Mouse (Mus musculus): ENCODE data around the gene 4932438H23Rik. TPM values are rescaled to one million over a fixed set of nuclear protein-coding genes. Genes with fewer than 3 reads are reported as not detected.
A peak's percentile ranks its signal among the peaks of the same experiment; 100 is the strongest.

The 4932438H23Rik gene
- polyA plus RNA-seq (2016; fragmentation: Nextera tagmentation; extraction: Ambion mirVana) = 0.11 and 0.27 TPM in 2 replicates

- WGBS = 90% methylated on average over 8 of the region's 8 CpGs
Observed at GRCm38 (mm10) chr16:91095022-91095421, at the start of gene 4932438H23Rik. TSS of gene 4932438H23Rik (minus strand) at chr16:91095122.

DNA sequence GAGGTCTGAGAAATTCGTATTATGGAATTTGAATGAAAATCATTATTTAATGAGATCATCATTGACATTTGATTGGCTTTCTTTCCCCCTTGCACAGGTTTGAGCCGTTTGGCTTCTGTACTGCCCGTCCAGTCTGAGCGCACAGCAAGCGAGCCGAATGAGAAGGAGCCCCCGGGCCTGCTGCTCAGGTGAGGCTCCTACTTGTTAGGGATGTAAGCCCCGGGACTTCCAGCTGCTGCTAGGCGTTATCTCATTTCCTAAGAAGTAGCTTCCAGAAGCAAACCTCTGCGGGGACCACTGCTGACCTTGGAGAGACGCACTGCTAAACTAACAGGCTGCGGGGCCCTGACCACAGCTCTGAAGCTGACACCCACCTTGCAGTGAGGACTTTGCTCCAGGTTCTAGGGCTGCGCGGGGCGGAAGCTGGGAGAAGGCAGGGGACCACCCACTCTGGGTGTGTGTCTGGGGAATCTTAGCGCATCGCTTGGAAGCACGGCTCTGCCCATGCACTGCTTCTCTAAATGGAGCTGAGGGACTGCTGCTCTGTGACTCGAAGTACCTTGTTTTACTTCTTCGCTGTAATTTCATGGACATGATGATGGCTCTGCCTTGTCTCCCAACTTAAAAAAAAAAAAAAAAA lies 46.2 kb upstream of the 4932438H23Rik start:
- 24% methylated on average over 20 of the region's 20 CpGs for WGBS
- Histone ChIP-seq H3K27me3 (ENCODE audit: insufficient read depth, poor library complexity, severe bottlenecking) (peaks cover 83% of the 10 kb centered on the region), H3K4me3 (no peak overlapping the region), H3K9me3 (peaks cover 24% of the 10 kb centered on the region), H3K27ac (no peak overlapping the region; the same call in 1 of the 2 replicates), H3K36me3 (no peaks in the 10 kb centered on the region), H3K4me1 (replicated peaks) (peaks cover 20% of the 10 kb centered on the region)
- DNase-seq (ENCODE audit: low spot score) = peak; percentile 21

More at GRCm38 (mm10) chr16:91095022-91095421, at the start of gene 4932438H23Rik:
- H3K36me3 ChIP-seq = no peaks in the 10 kb centered on the region
- H3K4me3 ChIP-seq = no peak within 1 kb of the TSS
- no peak within 1 kb of the TSS for H3K27ac ChIP-seq
- H3K9me3 ChIP-seq = no peaks in the 10 kb centered on the region
- 0 out of 2 replicates have a peak, but pooled peaks cover 7% of the 10 kb centered on the region for H3K4me1 ChIP-seq (replicated peaks)
- peaks cover 13% of the 10 kb centered on the region; the same call in 1 of the 2 replicates for H3K27me3 ChIP-seq (ENCODE audit: insufficient read depth, poor library complexity, severe bottlenecking)
- no peak for DNase-seq (ENCODE audit: low spot score)

GRCm38 (mm10) chr16:91140457-91140856 lies 45.5 kb upstream of the 4932438H23Rik start:
- H3K9me3 ChIP-seq = peaks cover 24% of the 10 kb centered on the region
- peak overlapping the region; percentile 29; the same call in 1 of the 2 replicates for H3K4me3 ChIP-seq

DNA sequence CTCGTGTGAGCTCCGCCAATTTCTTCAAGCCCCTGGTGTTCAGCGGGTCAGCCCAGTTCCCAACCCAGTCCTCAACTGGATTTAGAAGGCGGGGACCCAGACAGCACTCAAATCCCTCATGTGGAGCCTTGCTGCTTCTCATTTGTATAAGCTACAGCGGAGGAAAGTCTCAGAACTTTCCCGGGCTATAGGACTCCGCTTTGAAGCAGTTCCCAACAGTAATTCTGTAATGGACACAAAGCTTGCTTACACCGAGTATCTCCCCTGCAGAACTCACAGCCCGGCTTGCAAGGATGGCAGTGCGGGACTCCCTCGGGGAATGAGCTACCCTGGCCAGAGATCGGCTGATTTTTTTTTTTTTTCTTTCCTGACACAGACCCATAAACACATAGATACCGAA lies 45.1 kb upstream of the 4932438H23Rik start:
- peak overlapping the region; percentile 29 for H3K4me3 ChIP-seq
- H3K4me1 ChIP-seq (replicated peaks) = peaks cover 20% of the 10 kb centered on the region
- H3K9me3 ChIP-seq = peaks cover 20% of the 10 kb centered on the region
- 6% methylated on average over 13 of the region's 13 CpGs for WGBS
- peaks cover 91% of the 10 kb centered on the region for H3K27me3 ChIP-seq (ENCODE audit: insufficient read depth, poor library complexity, severe bottlenecking)
- peak; percentile 28 for DNase-seq (ENCODE audit: low spot score)
- H3K27ac ChIP-seq = peak overlapping the region; percentile 59; the same call in 1 of the 2 replicates
- H3K36me3 ChIP-seq = no peaks in the 10 kb centered on the region

More at GRCm38 (mm10) chr16:91140457-91140856, 45.5 kb upstream of the 4932438H23Rik start:
- Histone ChIP-seq H3K27me3 (ENCODE audit: insufficient read depth, poor library complexity, severe bottlenecking) (peaks cover 87% of the 10 kb centered on the region), H3K27ac (no peak overlapping the region), H3K4me1 (replicated peaks) (peaks cover 20% of the 10 kb centered on the region), H3K36me3 (no peaks in the 10 kb centered on the region)
- WGBS = 13% methylated on average over 10 of the region's 10 CpGs
- DNase-seq (ENCODE audit: low spot score) = peak; percentile 52

DNA sequence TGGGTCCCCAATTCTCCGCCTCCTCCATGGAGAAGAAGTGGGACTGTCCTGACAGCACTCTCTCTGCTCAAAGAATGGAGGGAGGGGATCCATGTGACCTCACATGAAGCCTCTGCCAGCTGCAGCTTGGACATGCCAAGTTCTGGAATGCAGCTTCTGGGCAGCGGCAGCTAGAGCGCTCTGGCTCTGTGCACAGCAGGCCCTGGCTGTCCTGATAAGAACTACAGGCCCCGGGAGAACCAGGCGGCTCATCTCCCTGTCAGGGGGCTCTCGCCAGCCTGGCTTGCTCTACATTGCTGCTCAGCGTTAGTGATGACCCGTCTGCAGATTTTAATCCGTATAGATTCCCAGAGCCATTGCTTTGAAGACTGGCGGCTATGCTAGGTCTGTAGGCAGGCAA lies 44.6 kb upstream of the 4932438H23Rik start:
- peak overlapping the region; percentile 29; the same call in 1 of the 2 replicates for H3K4me3 ChIP-seq
- H3K4me1 ChIP-seq (replicated peaks) = peaks cover 20% of the 10 kb centered on the region
- no peaks in the 10 kb centered on the region for H3K36me3 ChIP-seq
- H3K9me3 ChIP-seq = peaks cover 15% of the 10 kb centered on the region
- DNase-seq (ENCODE audit: low spot score) = peak; percentile 15
- WGBS = 22% methylated on average over 10 of the region's 10 CpGs
- peak overlapping the region; percentile 59 for H3K27ac ChIP-seq
- H3K27me3 ChIP-seq (ENCODE audit: insufficient read depth, poor library complexity, severe bottlenecking) = peaks cover 95% of the 10 kb centered on the region

GRCm38 (mm10) chr16:91138736-91139135 lies 43.8 kb upstream of the 4932438H23Rik start:
- no peak overlapping the region for H3K27ac ChIP-seq
- H3K27me3 ChIP-seq (ENCODE audit: insufficient read depth, poor library complexity, severe bottlenecking) = peaks cover 94% of the 10 kb centered on the region

GRCm38 (mm10) chr16:91138151-91138550 lies 43.2 kb upstream of the 4932438H23Rik start:
- Histone ChIP-seq H3K4me3 (no peak overlapping the region), H3K27ac (no peak overlapping the region), H3K27me3 (ENCODE audit: insufficient read depth, poor library complexity, severe bottlenecking) (peaks cover 93% of the 10 kb centered on the region), H3K4me1 (replicated peaks) (peaks cover 20% of the 10 kb centered on the region), H3K36me3 (no peaks in the 10 kb centered on the region), H3K9me3 (peaks cover 8% of the 10 kb centered on the region; the same call in 1 of the 2 replicates)
- 93% methylated on average over 7 of the region's 7 CpGs for WGBS
- no peak for DNase-seq (ENCODE audit: low spot score)

More at GRCm38 (mm10) chr16:91138736-91139135, 43.8 kb upstream of the 4932438H23Rik start:
- no peak for DNase-seq (ENCODE audit: low spot score)
- Histone ChIP-seq H3K36me3 (no peaks in the 10 kb centered on the region), H3K4me3 (no peak overlapping the region), H3K4me1 (replicated peaks) (peaks cover 20% of the 10 kb centered on the region), H3K9me3 (peaks cover 8% of the 10 kb centered on the region; the same call in 1 of the 2 replicates)
- 92% methylated on average over 3 of the region's 3 CpGs for WGBS

DNA sequence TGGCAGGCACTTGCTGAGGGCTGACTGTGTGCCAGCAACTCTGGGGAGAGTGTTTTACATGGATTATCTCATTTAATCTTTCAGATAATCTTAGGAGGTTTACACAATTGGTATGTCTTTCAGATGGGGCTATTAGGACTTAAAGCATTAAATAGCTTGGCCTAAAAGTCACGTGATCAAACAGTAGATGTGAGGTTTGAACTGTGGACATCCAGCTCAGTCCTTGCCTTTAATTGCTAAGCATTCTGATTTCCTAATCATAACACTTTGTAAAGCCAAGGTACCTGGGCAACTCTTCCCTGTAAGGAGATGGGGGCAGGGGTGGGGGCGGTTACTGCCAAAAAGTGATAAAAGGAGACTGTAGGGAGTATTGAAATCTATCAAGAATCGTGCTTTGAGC lies 41.7 kb upstream of the 4932438H23Rik start:
- peaks cover 90% of the 10 kb centered on the region for H3K27me3 ChIP-seq (ENCODE audit: insufficient read depth, poor library complexity, severe bottlenecking)
- H3K4me3 ChIP-seq = no peak overlapping the region
- H3K4me1 ChIP-seq (replicated peaks) = peaks cover 20% of the 10 kb centered on the region
- H3K36me3 ChIP-seq = no peaks in the 10 kb centered on the region
- H3K9me3 ChIP-seq = 0 out of 2 replicates have a peak, but pooled peaks cover 3% of the 10 kb centered on the region
- H3K27ac ChIP-seq = no peak overlapping the region
- 84% methylated on average over 3 of the region's 3 CpGs for WGBS
- DNase-seq (ENCODE audit: low spot score) = no peak

DNA sequence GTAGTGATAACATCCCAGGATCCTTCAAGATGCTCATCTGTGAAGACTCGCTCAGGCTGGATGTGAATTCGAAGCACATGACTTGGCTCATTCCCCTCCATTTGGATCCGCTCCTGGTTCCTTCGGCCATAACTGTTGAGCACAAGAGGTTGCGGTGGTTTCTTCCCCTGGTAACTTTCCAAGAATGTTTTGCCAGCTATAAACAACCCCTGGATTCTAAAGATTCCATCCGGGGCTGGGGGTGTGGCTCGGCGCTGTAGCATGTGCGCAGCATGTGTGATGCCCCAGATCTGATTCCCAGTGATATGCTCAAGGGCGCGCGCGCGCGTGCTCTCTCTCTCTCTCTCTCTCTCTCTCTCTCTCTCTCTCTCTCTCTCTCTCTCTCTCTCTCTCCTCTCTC lies 35.0 kb upstream of the 4932438H23Rik start:
- H3K27me3 ChIP-seq (ENCODE audit: insufficient read depth, poor library complexity, severe bottlenecking) = peaks cover 54% of the 10 kb centered on the region
- H3K36me3 ChIP-seq = no peaks in the 10 kb centered on the region
- no peak overlapping the region for H3K4me3 ChIP-seq
- DNase-seq (ENCODE audit: low spot score) = no peak
- H3K27ac ChIP-seq = no peak overlapping the region
- 94% methylated on average over 15 of the region's 15 CpGs for WGBS
- H3K4me1 ChIP-seq (replicated peaks) = no peaks in the 10 kb centered on the region
- no peaks in the 10 kb centered on the region for H3K9me3 ChIP-seq

- H3K4me3 ChIP-seq = no peak overlapping the region
- no peak overlapping the region for H3K27ac ChIP-seq
- H3K27me3 ChIP-seq (ENCODE audit: insufficient read depth, poor library complexity, severe bottlenecking) = peaks cover 43% of the 10 kb centered on the region
- WGBS = 84% methylated on average over 4 of the region's 4 CpGs
- H3K9me3 ChIP-seq = no peaks in the 10 kb centered on the region
- H3K4me1 ChIP-seq (replicated peaks) = no peaks in the 10 kb centered on the region
- no peak for DNase-seq (ENCODE audit: low spot score)
- H3K36me3 ChIP-seq = no peaks in the 10 kb centered on the region
Observed at GRCm38 (mm10) chr16:91128431-91128830, 33.5 kb upstream of the 4932438H23Rik start.

GRCm38 (mm10) chr16:91126734-91127524 lies 32.0 kb upstream of the 4932438H23Rik start:
- Histone ChIP-seq H3K27me3 (ENCODE audit: insufficient read depth, poor library complexity, severe bottlenecking) (peaks cover 30% of the 10 kb centered on the region), H3K27ac (no peak overlapping the region), H3K9me3 (no peaks in the 10 kb centered on the region), H3K4me1 (replicated peaks) (no peaks in the 10 kb centered on the region), H3K4me3 (no peak overlapping the region), H3K36me3 (no peaks in the 10 kb centered on the region)
- no peak for DNase-seq (ENCODE audit: low spot score)
- 85% methylated on average over 8 of the region's 8 CpGs for WGBS

GRCm38 (mm10) chr16:91124256-91124655 lies 29.3 kb upstream of the 4932438H23Rik start:
- 75% methylated on average over 3 of the region's 3 CpGs for WGBS
- Histone ChIP-seq H3K36me3 (no peaks in the 10 kb centered on the region), H3K27me3 (ENCODE audit: insufficient read depth, poor library complexity, severe bottlenecking) (peaks cover 26% of the 10 kb centered on the region), H3K27ac (no peak overlapping the region), H3K9me3 (no peaks in the 10 kb centered on the region), H3K4me3 (no peak overlapping the region), H3K4me1 (replicated peaks) (peaks cover 8% of the 10 kb centered on the region)
- no peak for DNase-seq (ENCODE audit: low spot score)

GRCm38 (mm10) chr16:91123821-91124220 lies 28.9 kb upstream of the 4932438H23Rik start:
- no peaks in the 10 kb centered on the region for H3K9me3 ChIP-seq
- 79% methylated on average over 1 of the region's 1 CpGs for WGBS
- DNase-seq (ENCODE audit: low spot score) = no peak
- H3K36me3 ChIP-seq = no peaks in the 10 kb centered on the region
- peaks cover 26% of the 10 kb centered on the region for H3K27me3 ChIP-seq (ENCODE audit: insufficient read depth, poor library complexity, severe bottlenecking)
- peaks cover 9% of the 10 kb centered on the region for H3K4me1 ChIP-seq (replicated peaks)
- no peak overlapping the region for H3K27ac ChIP-seq
- H3K4me3 ChIP-seq = no peak overlapping the region
